Mouse (Mus musculus): ENCODE results near the gene Tex14. TPM values are rescaled to one million over a fixed set of nuclear protein-coding genes. Genes with fewer than 3 reads are reported as not detected.

Gene Tex14
- polyA plus RNA-seq, 1 experiment = 0.39 TPM

DNA sequence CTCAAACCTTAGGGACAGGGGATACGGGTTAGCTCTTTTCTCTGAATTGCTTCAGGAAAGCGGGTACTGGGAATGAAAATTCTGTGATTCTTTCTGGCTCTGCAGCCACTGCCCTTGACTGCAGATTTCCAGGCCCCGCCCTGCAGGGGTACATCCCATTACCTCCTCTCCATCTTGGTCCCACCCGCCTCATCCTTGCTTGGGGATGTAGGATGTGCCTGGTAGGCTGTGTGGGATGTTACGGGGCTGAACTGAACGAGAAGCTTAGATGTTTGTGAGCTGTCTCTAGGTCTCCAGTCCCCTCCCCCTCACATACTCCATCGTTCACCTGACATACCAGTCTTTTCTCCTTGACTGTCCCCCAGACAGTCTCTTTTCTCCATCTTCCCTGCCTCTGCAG, 191.1 kb downstream of the Tex14 start:
- 22% methylated on average over 7 of the region's 7 CpGs for WGBS
- no peak for TF ChIP-seq CTCF (IDR thresholded peaks at IDR 0.05; ENCODE audit: insufficient read depth, low read length)
- no peak for TF ChIP-seq POLR2A (IDR thresholded peaks at IDR 0.05; ENCODE audit: borderline replicate concordance, extremely low read depth, low read depth, low read length)
- peak overlapping the region; percentile 55 for H3K4me3 ChIP-seq (replicated peaks; ENCODE audit: extremely low read depth, low read depth, low read length)
- peaks cover 12% of the 10 kb centered on the region for H3K4me1 ChIP-seq (ENCODE audit: control insufficient read depth, insufficient read depth, low read length)
- DNase-seq = no peak

DNA sequence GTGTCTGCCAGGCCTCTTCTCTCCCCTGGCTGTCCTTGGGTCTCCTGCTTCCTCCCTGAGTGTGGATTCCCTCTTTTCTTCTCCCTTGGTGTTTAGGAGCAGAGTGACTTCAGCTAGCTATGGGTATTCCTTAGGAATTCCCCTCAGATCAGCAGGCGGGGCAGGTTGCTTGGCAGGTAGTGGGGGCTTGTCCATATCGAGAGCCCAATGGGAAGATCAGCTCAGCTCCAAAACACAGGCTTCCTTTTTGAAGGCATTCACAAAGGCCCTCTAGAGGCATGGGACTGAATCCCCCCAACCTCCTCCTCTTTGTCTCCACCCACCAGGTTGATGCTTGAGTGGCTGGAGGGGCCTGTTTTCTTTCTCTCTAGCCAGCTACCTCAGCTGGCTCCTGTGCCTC, 191.6 kb downstream of the Tex14 start:
- WGBS = 53% methylated on average over 2 of the region's 2 CpGs
- H3K4me3 ChIP-seq (replicated peaks; ENCODE audit: extremely low read depth, low read depth, low read length) = no peak overlapping the region
- TF ChIP-seq CTCF (IDR thresholded peaks at IDR 0.05; ENCODE audit: insufficient read depth, low read length) (no peak), POLR2A (IDR thresholded peaks at IDR 0.05; ENCODE audit: borderline replicate concordance, extremely low read depth, low read depth, low read length) (no peak)
- DNase-seq = no peak
- H3K4me1 ChIP-seq (ENCODE audit: control insufficient read depth, insufficient read depth, low read length) = peaks cover 12% of the 10 kb centered on the region

DNA sequence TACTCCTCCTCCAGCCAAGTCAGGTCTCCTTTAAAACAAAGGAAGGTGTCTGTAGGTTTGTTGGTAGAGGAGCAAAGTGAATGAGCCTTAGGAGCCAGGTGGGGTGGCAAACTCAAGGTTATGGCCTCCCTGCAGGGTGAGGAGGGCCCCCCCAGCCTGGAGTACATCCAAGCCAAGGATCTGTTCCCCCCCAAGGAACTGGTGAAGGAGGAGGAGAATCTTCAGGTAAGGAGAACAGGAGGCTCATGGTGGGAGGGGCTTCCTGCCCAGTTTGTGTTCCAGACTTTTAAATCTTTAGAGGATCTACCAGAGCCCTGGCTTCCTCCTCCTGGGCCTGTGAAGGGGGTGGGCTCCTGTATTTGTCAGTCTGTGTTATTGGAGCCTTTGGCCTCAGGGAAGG, 192.2 kb downstream of the Tex14 start:
- H3K4me3 ChIP-seq (replicated peaks; ENCODE audit: extremely low read depth, low read depth, low read length) = no peak overlapping the region
- H3K4me1 ChIP-seq (ENCODE audit: control insufficient read depth, insufficient read depth, low read length) = peaks cover 12% of the 10 kb centered on the region
- no peak for TF ChIP-seq POLR2A (IDR thresholded peaks at IDR 0.05; ENCODE audit: borderline replicate concordance, extremely low read depth, low read depth, low read length)
- no peak for TF ChIP-seq CTCF (IDR thresholded peaks at IDR 0.05; ENCODE audit: insufficient read depth, low read length)
- DNase-seq = no peak

GRCm38 (mm10) chr11:87599395-87600089, 194.7 kb downstream of the Tex14 start:
- Histone ChIP-seq H3K4me3 (replicated peaks; ENCODE audit: extremely low read depth, low read depth, low read length) (no peak overlapping the region), H3K4me1 (ENCODE audit: control insufficient read depth, insufficient read depth, low read length) (peaks cover 4% of the 10 kb centered on the region; the same call in 1 of the 2 replicates)
- WGBS = 79% methylated on average over 13 of the region's 13 CpGs
- no peak for DNase-seq
- no peak for TF ChIP-seq POLR2A (IDR thresholded peaks at IDR 0.05; ENCODE audit: borderline replicate concordance, extremely low read depth, low read depth, low read length)
- no peak for TF ChIP-seq CTCF (IDR thresholded peaks at IDR 0.05; ENCODE audit: insufficient read depth, low read length)

- Histone ChIP-seq H3K4me1 (ENCODE audit: control insufficient read depth, insufficient read depth, low read length) (peaks cover 4% of the 10 kb centered on the region; the same call in 1 of the 2 replicates), H3K4me3 (replicated peaks; ENCODE audit: extremely low read depth, low read depth, low read length) (no peak overlapping the region)
- 85% methylated on average over 10 of the region's 10 CpGs for WGBS
- TF ChIP-seq POLR2A (IDR thresholded peaks at IDR 0.05; ENCODE audit: borderline replicate concordance, extremely low read depth, low read depth, low read length) (no peak), CTCF (IDR thresholded peaks at IDR 0.05; ENCODE audit: insufficient read depth, low read length) (no peak)
- no peak for DNase-seq
Observed at GRCm38 (mm10) chr11:87600322-87600853, 195.5 kb downstream of the Tex14 start.

GRCm38 (mm10) chr11:87602234-87602633, 197.4 kb downstream of the Tex14 start:
- Histone ChIP-seq H3K4me1 (ENCODE audit: control insufficient read depth, insufficient read depth, low read length) (no peaks in the 10 kb centered on the region; the same call in 1 of the 2 replicates), H3K4me3 (replicated peaks; ENCODE audit: extremely low read depth, low read depth, low read length) (no peak overlapping the region)
- DNase-seq = no peak
- 95% methylated on average over 9 of the region's 9 CpGs for WGBS
- TF ChIP-seq POLR2A (IDR thresholded peaks at IDR 0.05; ENCODE audit: borderline replicate concordance, extremely low read depth, low read depth, low read length) (no peak), CTCF (IDR thresholded peaks at IDR 0.05; ENCODE audit: insufficient read depth, low read length) (no peak)

DNA sequence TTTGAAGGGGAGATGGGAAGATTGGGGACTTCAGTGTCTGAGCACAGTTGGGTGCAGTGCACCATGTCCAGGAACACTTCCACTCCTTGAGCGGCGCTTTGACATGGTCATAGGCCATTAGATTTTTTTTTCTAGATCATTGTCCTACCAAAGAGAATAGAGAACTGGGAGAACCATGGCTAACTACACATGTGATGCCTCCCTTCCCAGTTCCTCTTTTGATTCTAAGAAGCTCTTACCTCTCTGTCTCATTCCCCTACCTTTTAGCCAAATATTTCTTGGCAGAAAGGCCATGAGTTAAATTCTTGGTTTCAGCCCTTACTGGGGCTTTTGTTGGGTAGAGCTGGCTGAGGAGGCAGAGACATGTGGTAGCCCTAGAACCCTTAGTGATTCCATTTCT, 198.7 kb downstream of the Tex14 start:
- no peaks in the 10 kb centered on the region; the same call in 1 of the 2 replicates for H3K4me1 ChIP-seq (ENCODE audit: control insufficient read depth, insufficient read depth, low read length)
- H3K4me3 ChIP-seq (replicated peaks; ENCODE audit: extremely low read depth, low read depth, low read length) = no peak overlapping the region
- no peak for DNase-seq
- no peak for TF ChIP-seq POLR2A (IDR thresholded peaks at IDR 0.05; ENCODE audit: borderline replicate concordance, extremely low read depth, low read depth, low read length)
- no peak for TF ChIP-seq CTCF (IDR thresholded peaks at IDR 0.05; ENCODE audit: insufficient read depth, low read length)
- 92% methylated on average over 2 of the region's 2 CpGs for WGBS

Other genes with a start within 250 kb of the Tex14 start
- 0.27 and 0.46 TPM in 2 replicates for gene Ppm1e, start 46.0 kb upstream of the Tex14 start, polyA plus RNA-seq (2012; rRNA removed)
- gene Rad51c, start 111 bp upstream of the Tex14 start, polyA plus RNA-seq (2012; rRNA removed) = 0.36 and 0.44 TPM in 2 replicates
- gene Gm11492, start 161.6 kb downstream of the Tex14 start, polyA plus RNA-seq (2012; rRNA removed) = not detected in 2 replicates
- gene Sept4, start 163.8 kb downstream of the Tex14 start, polyA plus RNA-seq (2012; rRNA removed) = 149 and 238 TPM in 2 replicates
- gene Mtmr4, start 187.1 kb downstream of the Tex14 start, polyA plus RNA-seq (2012; rRNA removed) = 21.0 and 22.1 TPM in 2 replicates
- gene Hsf5, start 212.1 kb downstream of the Tex14 start, polyA plus RNA-seq (2012; rRNA removed) = 0.02 TPM in 1 of 2 replicates, not detected in the other